ENCODE assay signal across 9 mouse cellular contexts in genomic region chr3:41590695-41591559, GRCm38 (mm10). TPM values are rescaled to one million over a fixed set of nuclear protein-coding genes. Genes with fewer than 3 reads are reported as not detected.
DNase-seq lines count a peak whose midpoint lies in the region; ATAC-seq and TF ChIP-seq lines count a peak whose summit lies in the region.
"Had no signal": no experiment of that assay in that cellular context is flagged by ENCODE, and none has a peak within 500 bp of the region (broad histone marks: within the 10 kb centered on the region; RNA-seq: fewer than 3 reads in every experiment).

No protein-coding gene starts in this region.

- H3K4me2 ChIP-seq in heart, embryonic 13.5 days = no peak overlapping the region
- H3K4me2 ChIP-seq in heart, embryonic 11.5 days = no peak overlapping the region
- 0 out of 2 replicates have a peak overlapping the region, but pooled peaks have one; percentile 4 for H3K4me2 ChIP-seq in heart, postnatal 0 days (ENCODE audit: low read depth, low read length)

- H3K9me3 ChIP-seq in heart, embryonic 13.5 days = no peaks in the 10 kb centered on the region
- H3K9me3 ChIP-seq in heart, embryonic 11.5 days (replicated peaks; ENCODE audit: control insufficient read depth, low read length) = no peaks in the 10 kb centered on the region
- no peaks in the 10 kb centered on the region for H3K9me3 ChIP-seq in heart, postnatal 0 days (replicated peaks; ENCODE audit: control insufficient read depth, low read length)

- H3K27ac ChIP-seq in heart, embryonic 13.5 days (replicated peaks) = 0 out of 2 replicates have a peak overlapping the region, but pooled peaks have one; percentile 44
- H3K27ac ChIP-seq in heart, embryonic 11.5 days (ENCODE audit: low read depth, low read length) = no peak overlapping the region; the same call in 1 of the 2 replicates
- H3K27ac ChIP-seq in heart, postnatal 0 days (ENCODE audit: low read depth) = peak overlapping the region; percentile 58

- ATAC-seq in heart, embryonic 13.5 days (ENCODE audit: extremely low read depth, insufficient number of reproducible peaks, low FRiP score, low TSS enrichment) = no peak
- ATAC-seq in heart, embryonic 11.5 days (replicated peaks; ENCODE audit: insufficient number of reproducible peaks, low FRiP score, low TSS enrichment) = no peak
- peak; percentile 70 for ATAC-seq in heart, postnatal 0 days (ENCODE audit: insufficient read depth, low read depth)
- no peak for ATAC-seq in granulocyte monocyte progenitor cell, adult 5-6 weeks (replicated peaks; ENCODE audit: poor library complexity, severe bottlenecking)

- H3K36me3 ChIP-seq in heart, embryonic 13.5 days = peaks cover 60% of the 10 kb centered on the region
- peaks cover 7% of the 10 kb centered on the region; the same call in 1 of the 2 replicates for H3K36me3 ChIP-seq in heart, embryonic 11.5 days (ENCODE audit: control insufficient read depth, insufficient read depth, low read length)
- H3K36me3 ChIP-seq in heart, postnatal 0 days (replicated peaks; ENCODE audit: control insufficient read depth, insufficient read depth, low read length) = peaks cover 33% of the 10 kb centered on the region

- WGBS in heart, embryonic 13.5 days = 65% methylated on average over 20 of the region's 20 CpGs
- 72% methylated on average over 20 of the region's 20 CpGs for WGBS in heart, embryonic 11.5 days (ENCODE audit: insufficient replicate concordance)
- WGBS in heart, postnatal 0 days = 62% methylated on average over 20 of the region's 20 CpGs

- TF ChIP-seq CTCF in heart, postnatal 0 days (IDR thresholded peaks at IDR 0.05; ENCODE audit: low read depth) = peak; percentile 53

- intact Hi-C loops in left cerebral cortex, postnatal 10 days (cut with DNase I) = loop anchor here (10.0 kb wide), 1 partner anchor 546 kb away; no protein-coding TSS in a partner anchor

- no peak overlapping the region for H3K4me3 ChIP-seq in heart, embryonic 13.5 days
- no peak overlapping the region for H3K4me3 ChIP-seq in heart, embryonic 11.5 days (ENCODE audit: low read depth, low read length)
- H3K4me3 ChIP-seq in heart, postnatal 0 days (ENCODE audit: low read depth, low read length) = no peak overlapping the region

- H3K4me1 ChIP-seq in heart, embryonic 13.5 days = peaks cover 66% of the 10 kb centered on the region
- H3K4me1 ChIP-seq in heart, embryonic 11.5 days (ENCODE audit: control insufficient read depth, insufficient read depth, low read length) = peaks cover 14% of the 10 kb centered on the region; the same call in 1 of the 2 replicates
- H3K4me1 ChIP-seq in heart, postnatal 0 days (ENCODE audit: control insufficient read depth, insufficient read depth) = peaks cover 32% of the 10 kb centered on the region

- no peaks in the 10 kb centered on the region for H3K27me3 ChIP-seq in heart, embryonic 13.5 days (replicated peaks)
- no peaks in the 10 kb centered on the region for H3K27me3 ChIP-seq in heart, embryonic 11.5 days (ENCODE audit: control insufficient read depth, insufficient read depth, low read length)
- H3K27me3 ChIP-seq in heart, postnatal 0 days (ENCODE audit: control insufficient read depth, insufficient read depth, low read length) = no peaks in the 10 kb centered on the region

- DNase-seq in heart, postnatal 0 days (ENCODE audit: low spot score) = peak; percentile 77
- DNase-seq in kidney, postnatal 10 days = peak; percentile 71
- peak; percentile 47 for DNase-seq in lung, postnatal 14 days
- no peak for DNase-seq in left cerebral cortex, postnatal 10 days (ENCODE audit: extremely low spot score in 1 of 2, low spot score in 2 of 2)
- DNase-seq: layer of hippocampus, postnatal 36 days; thymus, adult 18-20 months had no signal

- peak overlapping the region; percentile 53 for H3K9ac ChIP-seq in heart, embryonic 13.5 days
- H3K9ac ChIP-seq in heart, embryonic 11.5 days (ENCODE audit: low read depth, low read length) = no peak overlapping the region
- H3K9ac ChIP-seq in heart, postnatal 0 days (replicated peaks; ENCODE audit: low read depth, low read length) = no peak overlapping the region

- no peak for TF ChIP-seq EP300 in heart, postnatal 0 days (IDR thresholded peaks at IDR 0.05; ENCODE audit: low read depth)

RNA-seq across cellular contexts. Expression of gene Jade1, which starts 35.4 kb away (rescaled TPM):
- polyA plus RNA-seq in heart, embryonic 13.5 days (2015; fragmentation: Nextera tagmentation; extraction: Ambion mirVana) = 12.4 and 13.5 TPM in 2 replicates
- 12.0 and 13.8 TPM in 2 replicates for polyA plus RNA-seq in heart, embryonic 11.5 days (2014; fragmentation: Nextera tagmentation; extraction: Ambion mirVana)
- 14.5 and 16.8 TPM in 2 replicates for total RNA-seq in heart, postnatal 0 days (2014; rRNA removed; ENCODE audit: low replicate concordance)
- polyA plus RNA-seq in heart, postnatal 0 days (2015; fragmentation: Nextera tagmentation; extraction: Ambion mirVana) = 12.6 and 13.9 TPM in 2 replicates
- total RNA-seq in granulocyte monocyte progenitor cell, adult 5-6 weeks (2014; fragmentation: Nextera tagmentation) = 32.6 and 53.3 TPM in 2 replicates
- total RNA-seq in granulocyte monocyte progenitor cell, adult 5-6 weeks (2017) = 38.8 and 72.7 TPM in 2 replicates
- total RNA-seq in left cerebral cortex, postnatal 10 days (2021) = 10 to 100 TPM; 23.0 to 25.3 TPM

Comparison
In these comparisons a context has a peak if more than half of its experiments do, and no peak if none do; other contexts are left out.
1. DNase-seq: peak in heart, postnatal 0 days (single experiment), kidney, postnatal 10 days (single experiment) and lung, postnatal 14 days (single experiment); none in left cerebral cortex, postnatal 10 days (0 of 2).